Mouse (Mus musculus) heart, embryonic 13.5 days (tissue): ENCODE results near the gene Rftn1. TPM values are rescaled to one million over a fixed set of nuclear protein-coding genes. Genes with fewer than 3 reads are reported as not detected.

ENCODE experiments used
- ATAC-seq: fragments of 200-750 bp; cut with Nextera tagmentation; 2 replicates; pipeline ENCODE4 v1.8.0; 2017; ENCODE audit warnings: moderate TSS enrichment; ENCODE audit not compliant: insufficient number of reproducible peaks, low FRiP score, low TSS enrichment; ENCODE audit errors: extremely low read depth
- H3K27ac ChIP-seq: fragments of 300-500 bp; sonication (generic); replicated peaks from 2 replicates; pipeline ENCODE4 v1.5.1; 2015; ENCODE audit warnings: moderate library complexity, mild to moderate bottlenecking, inconsistent platforms
- H3K27me3 ChIP-seq: fragments of 300-500 bp; sonication (generic); replicated peaks from 2 replicates; pipeline ENCODE4 v1.6.1; 2015; ENCODE audit warnings: mild to moderate bottlenecking, inconsistent platforms
- H3K36me3 ChIP-seq: fragments of 300-500 bp; sonication (generic); 2 replicates; pipeline ENCODE4 v1.6.1; 2015; ENCODE audit warnings: mild to moderate bottlenecking, inconsistent platforms
- H3K4me1 ChIP-seq: fragments of 300-500 bp; sonication (generic); 2 replicates; pipeline ENCODE4 v1.6.1; 2015; ENCODE audit warnings: inconsistent platforms
- H3K4me2 ChIP-seq: fragments of 300-500 bp; sonication (generic); 2 replicates; pipeline ENCODE4 v1.6.1; 2015; ENCODE audit warnings: inconsistent platforms, mild to moderate bottlenecking, moderate library complexity
- H3K4me3 ChIP-seq: fragments of 300-500 bp; sonication (generic); 2 replicates; pipeline ENCODE4 v1.5.1; 2015; ENCODE audit warnings: moderate library complexity, mild to moderate bottlenecking, inconsistent platforms
- H3K9ac ChIP-seq: fragments of 300-500 bp; sonication (generic); 2 replicates; pipeline ENCODE4 v1.6.1; 2015; ENCODE audit warnings: inconsistent platforms, mild to moderate bottlenecking, moderate library complexity
- H3K9me3 ChIP-seq: fragments of 300-500 bp; sonication (generic); 2 replicates; pipeline ENCODE4 v1.6.1; 2016; ENCODE audit warnings: inconsistent platforms
- WGBS: fragments of 180-500 bp; shearing (Covaris S2); methylation state at CpG from one replicate; pipeline ENCODE4 v1.1.7; 2015; ENCODE audit warnings: mixed read lengths; 5-methylcytosine and 5-hydroxymethylcytosine counted together
- polyA plus RNA-seq: library from polyadenylated mRNA; unstranded; fragments of >200 nt; fragmentation: Nextera tagmentation; extraction: Ambion mirVana; gene quantifications from 2 replicates; pipeline ENCODE4 v1.2.1, GENCODE M21; 2015

Gene Rftn1
- polyA plus RNA-seq, 1 experiment from 2014 or later: 26.3 TPM

GRCm38 (mm10) chr17:50199075-50199850 lies 8.8 kb upstream of the Rftn1 start:
- H3K4me1 ChIP-seq: peaks cover 10% of the 10 kb centered on the region
- no peaks in the 10 kb centered on the region for H3K9me3 ChIP-seq
- H3K4me3 ChIP-seq: no peak overlapping the region
- H3K36me3 ChIP-seq: no peaks in the 10 kb centered on the region
- WGBS: 72% methylated on average over 8 of the region's 8 CpGs
- no peak overlapping the region for H3K9ac ChIP-seq
- H3K27me3 ChIP-seq: peaks cover 9% of the 10 kb centered on the region; the same call in 1 of the 2 replicates
- H3K4me2 ChIP-seq: no peak overlapping the region
- H3K27ac ChIP-seq: no peak overlapping the region
- no peak for ATAC-seq

GRCm38 (mm10) chr17:50197572-50197971 lies 7.1 kb upstream of the Rftn1 start:
- Histone ChIP-seq H3K9ac (no peak overlapping the region), H3K27ac (no peak overlapping the region), H3K9me3 (no peaks in the 10 kb centered on the region), H3K4me3 (no peak overlapping the region), H3K36me3 (no peaks in the 10 kb centered on the region), H3K4me1 (peaks cover 10% of the 10 kb centered on the region), H3K27me3 (peaks cover 17% of the 10 kb centered on the region), H3K4me2 (no peak overlapping the region)
- WGBS: 66% methylated on average over 4 of the region's 4 CpGs
- no peak for ATAC-seq

- H3K36me3 ChIP-seq: no peaks in the 10 kb centered on the region
- no peak overlapping the region for H3K27ac ChIP-seq
- peaks cover 30% of the 10 kb centered on the region for H3K27me3 ChIP-seq
- no peak overlapping the region for H3K4me2 ChIP-seq
- no peak overlapping the region for H3K9ac ChIP-seq
- 38% methylated on average over 10 of the region's 10 CpGs for WGBS
- peaks cover 10% of the 10 kb centered on the region for H3K4me1 ChIP-seq
- ATAC-seq: no peak
- H3K4me3 ChIP-seq: no peak overlapping the region
- H3K9me3 ChIP-seq: no peaks in the 10 kb centered on the region
These were observed 5.7 kb upstream of the Rftn1 start for GRCm38 (mm10) chr17:50196005-50196672.

GRCm38 (mm10) chr17:50195399-50195798 lies 4.9 kb upstream of the Rftn1 start:
- Histone ChIP-seq H3K4me1 (peaks cover 13% of the 10 kb centered on the region), H3K27ac (no peak overlapping the region), H3K9ac (no peak overlapping the region; the same call in 1 of the 2 replicates), H3K36me3 (no peaks in the 10 kb centered on the region), H3K9me3 (no peaks in the 10 kb centered on the region), H3K4me3 (no peak overlapping the region), H3K4me2 (no peak overlapping the region), H3K27me3 (peaks cover 33% of the 10 kb centered on the region)
- WGBS: 83% methylated on average over 7 of the region's 7 CpGs
- no peak for ATAC-seq

GRCm38 (mm10) chr17:50194541-50194940 lies 4.1 kb upstream of the Rftn1 start:
- WGBS: 70% methylated on average over 3 of the region's 3 CpGs
- H3K9me3 ChIP-seq: no peaks in the 10 kb centered on the region
- H3K4me2 ChIP-seq: no peak overlapping the region

GRCm38 (mm10) chr17:50193653-50194052 lies 3.2 kb upstream of the Rftn1 start:
- Histone ChIP-seq H3K9me3 (no peaks in the 10 kb centered on the region), H3K27me3 (peaks cover 33% of the 10 kb centered on the region), H3K4me3 (no peak overlapping the region), H3K9ac (no peak overlapping the region), H3K4me2 (no peak overlapping the region), H3K4me1 (peaks cover 16% of the 10 kb centered on the region), H3K27ac (no peak overlapping the region), H3K36me3 (no peaks in the 10 kb centered on the region)
- 34% methylated on average over 3 of the region's 3 CpGs for WGBS
- ATAC-seq: no peak

More at GRCm38 (mm10) chr17:50194541-50194940, 4.1 kb upstream of the Rftn1 start:
- H3K36me3 ChIP-seq: no peaks in the 10 kb centered on the region
- no peak for ATAC-seq
- peaks cover 33% of the 10 kb centered on the region for H3K27me3 ChIP-seq
- no peak overlapping the region for H3K27ac ChIP-seq
- H3K9ac ChIP-seq: no peak overlapping the region
- H3K4me1 ChIP-seq: peaks cover 8% of the 10 kb centered on the region
- H3K4me3 ChIP-seq: no peak overlapping the region

- no peak overlapping the region for H3K27ac ChIP-seq
These were observed 2.0 kb upstream of the Rftn1 start for GRCm38 (mm10) chr17:50192376-50192940.

GRCm38 (mm10) chr17:50191318-50191957 lies 964 bp upstream of the Rftn1 start:
- 59% methylated on average over 9 of the region's 9 CpGs for WGBS
- Histone ChIP-seq H3K36me3 (no peaks in the 10 kb centered on the region), H3K4me3 (no peak overlapping the region), H3K9ac (no peak overlapping the region), H3K9me3 (no peaks in the 10 kb centered on the region), H3K4me2 (no peak overlapping the region), H3K4me1 (peaks cover 17% of the 10 kb centered on the region), H3K27ac (no peak overlapping the region), H3K27me3 (peaks cover 32% of the 10 kb centered on the region)
- ATAC-seq: no peak

More at GRCm38 (mm10) chr17:50192376-50192940, 2.0 kb upstream of the Rftn1 start:
- Histone ChIP-seq H3K4me2 (no peak overlapping the region), H3K27me3 (peaks cover 33% of the 10 kb centered on the region), H3K9me3 (no peaks in the 10 kb centered on the region), H3K36me3 (no peaks in the 10 kb centered on the region), H3K9ac (no peak overlapping the region), H3K4me3 (no peak overlapping the region), H3K4me1 (peaks cover 17% of the 10 kb centered on the region)
- ATAC-seq: no peak
- WGBS: 54% methylated on average over 10 of the region's 10 CpGs

GRCm38 (mm10) chr17:50189381-50190012 lies 977 bp downstream of the Rftn1 start:
- peak overlapping the region; percentile 86 for H3K4me3 ChIP-seq
- peak overlapping the region; percentile 98 for H3K4me2 ChIP-seq
- ATAC-seq: peak; percentile 52; the same call in 1 of the 2 replicates
- H3K4me1 ChIP-seq: peaks cover 19% of the 10 kb centered on the region
- H3K27ac ChIP-seq: peak overlapping the region; percentile 68
- H3K36me3 ChIP-seq: no peaks in the 10 kb centered on the region
- peaks cover 25% of the 10 kb centered on the region for H3K27me3 ChIP-seq
- 1% methylated on average over 24 of the region's 24 CpGs for WGBS
- peak overlapping the region; percentile 89 for H3K9ac ChIP-seq
- H3K9me3 ChIP-seq: no peaks in the 10 kb centered on the region

GRCm38 (mm10) chr17:50188662-50189345 lies 1.7 kb downstream of the Rftn1 start:
- Histone ChIP-seq H3K27me3 (peaks cover 25% of the 10 kb centered on the region), H3K4me1 (peaks cover 25% of the 10 kb centered on the region), H3K27ac (no peak overlapping the region), H3K9ac (peak overlapping the region; percentile 89), H3K9me3 (no peaks in the 10 kb centered on the region), H3K36me3 (no peaks in the 10 kb centered on the region), H3K4me3 (peak overlapping the region; percentile 86), H3K4me2 (peak overlapping the region; percentile 98)
- no peak for ATAC-seq
- 68% methylated on average over 12 of the region's 12 CpGs for WGBS
